Mouse (Mus musculus): ENCODE measurements around the gene Kdsr.

DNA sequence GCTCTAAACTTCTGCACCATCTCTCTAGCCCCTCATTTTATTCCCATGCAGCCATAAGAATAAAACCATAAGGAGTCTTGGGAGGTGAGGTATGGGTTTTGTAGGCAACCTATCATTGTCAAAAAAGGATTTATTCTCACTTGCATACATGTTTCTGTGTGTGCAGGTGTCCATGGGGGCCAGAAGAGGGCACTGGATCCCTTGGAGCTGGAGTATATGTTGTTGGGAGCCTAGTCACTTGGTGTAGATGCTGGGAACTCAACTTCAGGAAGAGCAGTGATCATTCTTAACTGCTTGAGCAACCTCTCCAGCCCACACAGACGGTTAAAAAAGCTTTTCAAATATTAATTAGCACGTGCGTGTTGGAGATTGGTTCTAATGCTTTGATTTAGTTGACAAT is 40.4 kb upstream of the Kdsr start:
- no peak for TF ChIP-seq POLR2A (IDR thresholded peaks at IDR 0.05; ENCODE audit: borderline replicate concordance, extremely low read depth, insufficient read depth, insufficient read length, poor library complexity, severe bottlenecking)
- no peak for TF ChIP-seq CTCF (IDR thresholded peaks at IDR 0.05; ENCODE audit: borderline replicate concordance, extremely low read depth, insufficient read depth, insufficient read length)
